Mouse (Mus musculus) midbrain, embryonic 11.5 days (tissue): ENCODE data around the gene Fam129b. TPM values are rescaled to one million over a fixed set of nuclear protein-coding genes. Genes with fewer than 3 reads are reported as not detected.
A peak's percentile ranks its signal among the peaks of the same experiment; 100 is the strongest.

Experiments used
- ATAC-seq: fragments of 200-750 bp; cut with Nextera tagmentation; 2 replicates; pipeline ENCODE4 v1.8.0; 2017; ENCODE audit warnings: moderate TSS enrichment, moderate library complexity; ENCODE audit not compliant: low FRiP score
- DNase-seq: peaks from one replicate; pipeline ENCODE4 v3.0.0; 2015; ENCODE audit warnings: low spot score; ENCODE audit errors: missing footprints
- H3K27ac ChIP-seq: fragments of 300-500 bp; sonication (generic); 2 replicates; pipeline ENCODE4 v1.5.1; 2014; ENCODE audit warnings: low read depth, low read length
- H3K27me3 ChIP-seq: fragments of 300-500 bp; sonication (generic); 2 replicates; pipeline ENCODE4 v1.6.1; 2014; ENCODE audit warnings: mild to moderate bottlenecking, low read length, moderate library complexity, mixed read lengths; ENCODE audit not compliant: control insufficient read depth, insufficient read depth
- H3K36me3 ChIP-seq: fragments of 300-500 bp; sonication (generic); 2 replicates; pipeline ENCODE4 v1.6.1; 2014; ENCODE audit warnings: mild to moderate bottlenecking, low read length, moderate library complexity, mixed read lengths; ENCODE audit not compliant: control insufficient read depth, insufficient read depth
- H3K4me1 ChIP-seq: fragments of 300-500 bp; sonication (generic); 2 replicates; pipeline ENCODE4 v1.6.1; 2014; ENCODE audit warnings: low read length; ENCODE audit not compliant: control insufficient read depth, insufficient read depth
- H3K4me2 ChIP-seq: fragments of 300-500 bp; sonication (generic); 2 replicates; pipeline ENCODE4 v1.6.1; 2014; ENCODE audit warnings: mild to moderate bottlenecking, moderate library complexity
- H3K4me3 ChIP-seq: fragments of 300-500 bp; sonication (generic); 2 replicates; pipeline ENCODE4 v1.5.1; 2014; ENCODE audit warnings: low read depth, low read length
- H3K9ac ChIP-seq: fragments of 300-500 bp; sonication (generic); 2 replicates; pipeline ENCODE4 v1.6.1; 2014; ENCODE audit warnings: low read length
- H3K9me3 ChIP-seq: fragments of 300-500 bp; sonication (generic); 2 replicates; pipeline ENCODE4 v1.6.1; 2016; ENCODE audit warnings: low read length; ENCODE audit not compliant: control insufficient read depth
- WGBS: fragments of 180-500 bp; shearing (Covaris S2); extraction: QIAGEN DNeasy Blood & Tissue Kit; methylation state at CpG from one replicate; pipeline ENCODE4 v1.1.7; 2014; 5-methylcytosine and 5-hydroxymethylcytosine counted together
- polyA plus RNA-seq: library from polyadenylated mRNA; unstranded; fragments of >200 nt; fragmentation: Nextera tagmentation; extraction: Ambion mirVana; gene quantifications from 2 replicates; pipeline ENCODE4 v1.2.1, GENCODE M21; 2014

The Fam129b gene
- polyA plus RNA-seq, 1 experiment from 2014 or later: 10.6 TPM

- Histone ChIP-seq H3K4me3 (no peak overlapping the region), H3K27me3 (no peaks in the 10 kb centered on the region), H3K9ac (no peak overlapping the region), H3K4me1 (no peaks in the 10 kb centered on the region), H3K36me3 (no peaks in the 10 kb centered on the region), H3K27ac (no peak overlapping the region), H3K9me3 (no peaks in the 10 kb centered on the region), H3K4me2 (no peak overlapping the region)
- no peak for ATAC-seq
- 86% methylated on average over 7 of the region's 7 CpGs for WGBS
- no peak for DNase-seq
Observed at GRCm38 (mm10) chr2:32931730-32932129, 55.8 kb downstream of the Fam129b start.

GRCm38 (mm10) chr2:32938741-32939140, 62.8 kb downstream of the Fam129b start:
- Histone ChIP-seq H3K4me2 (no peak overlapping the region), H3K36me3 (no peaks in the 10 kb centered on the region), H3K9ac (no peak overlapping the region), H3K27me3 (no peaks in the 10 kb centered on the region), H3K27ac (no peak overlapping the region), H3K4me1 (no peaks in the 10 kb centered on the region), H3K9me3 (no peaks in the 10 kb centered on the region), H3K4me3 (no peak overlapping the region)
- no peak for DNase-seq
- no peak for ATAC-seq
- 95% methylated on average over 5 of the region's 5 CpGs for WGBS

DNA sequence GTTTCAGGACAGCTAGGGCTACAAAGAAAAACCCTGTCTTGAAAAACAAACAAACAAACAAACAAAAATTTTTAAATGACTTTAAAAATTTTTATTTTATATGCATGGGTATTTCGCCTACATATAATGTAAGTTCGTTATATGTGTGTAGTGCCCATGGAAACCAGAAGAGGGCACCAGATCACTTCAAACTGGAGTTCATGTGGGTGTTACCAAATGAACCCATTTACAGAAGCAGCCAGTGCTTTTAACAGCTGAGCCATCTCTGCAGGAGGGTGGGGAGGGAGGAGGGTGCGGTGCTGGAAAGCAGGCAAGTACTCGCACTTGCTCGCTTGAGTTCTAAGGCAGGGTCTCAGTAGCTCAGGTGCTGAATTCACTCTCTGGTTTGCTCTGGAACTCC, 63.5 kb downstream of the Fam129b start:
- Histone ChIP-seq H3K27ac (no peak overlapping the region), H3K9me3 (no peaks in the 10 kb centered on the region), H3K4me3 (no peak overlapping the region), H3K4me2 (no peak overlapping the region), H3K27me3 (no peaks in the 10 kb centered on the region), H3K4me1 (no peaks in the 10 kb centered on the region), H3K9ac (no peak overlapping the region), H3K36me3 (no peaks in the 10 kb centered on the region)
- WGBS: 66% methylated on average over 5 of the region's 5 CpGs
- DNase-seq (peak; percentile 91), ATAC-seq (no peak)

DNA sequence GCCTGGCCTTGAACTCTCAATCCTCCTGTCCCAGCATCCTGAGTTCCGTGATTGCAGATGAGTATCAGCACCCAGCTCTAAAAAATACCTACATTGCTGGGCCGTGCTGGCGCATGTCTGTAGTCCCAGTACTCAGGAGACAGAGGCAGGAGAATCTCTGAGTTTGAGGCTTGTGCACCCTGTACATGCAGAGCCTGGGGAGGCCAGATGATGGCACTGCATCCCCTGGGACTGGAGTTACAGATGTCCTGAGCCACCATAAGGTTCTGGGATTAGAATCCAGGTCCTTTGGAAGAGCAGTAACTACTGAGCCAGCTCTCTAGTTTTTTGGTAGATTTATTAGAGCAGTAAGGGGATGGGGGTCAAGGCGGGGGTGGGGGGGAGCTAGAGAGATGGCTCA, 64.6 kb downstream of the Fam129b start:
- Histone ChIP-seq H3K4me2 (no peak overlapping the region), H3K36me3 (no peaks in the 10 kb centered on the region)

DNA sequence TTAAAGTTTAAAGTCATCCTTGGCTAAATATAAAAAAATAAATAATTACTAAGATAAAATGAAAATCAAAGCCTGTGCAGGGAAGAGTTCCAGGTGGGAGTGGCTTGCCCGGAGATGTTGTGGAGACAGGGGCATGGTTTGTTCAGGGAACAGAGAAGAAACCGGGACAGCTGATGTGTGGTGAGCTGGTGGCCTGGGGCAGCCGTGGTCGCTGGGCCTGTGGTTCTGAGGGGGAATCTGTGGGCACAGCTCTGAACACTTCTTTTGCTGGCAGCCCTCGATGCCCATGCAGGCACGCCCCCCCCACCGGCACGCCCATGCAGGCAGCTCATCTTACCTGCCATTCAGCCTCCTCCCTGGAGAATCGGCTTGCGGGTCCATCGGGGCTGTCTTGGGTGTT, 71.5 kb downstream of the Fam129b start:
- Histone ChIP-seq H3K9me3 (no peaks in the 10 kb centered on the region), H3K4me3 (no peak overlapping the region), H3K4me2 (no peak overlapping the region), H3K27me3 (no peaks in the 10 kb centered on the region), H3K36me3 (no peaks in the 10 kb centered on the region), H3K4me1 (no peaks in the 10 kb centered on the region), H3K9ac (no peak overlapping the region), H3K27ac (no peak overlapping the region)
- WGBS: 89% methylated on average over 11 of the region's 11 CpGs
- no peak for DNase-seq
- no peak for ATAC-seq

More for the DNA sequence above, 64.6 kb downstream of the Fam129b start:
- DNase-seq: no peak
- Histone ChIP-seq H3K9ac (no peak overlapping the region), H3K9me3 (no peaks in the 10 kb centered on the region), H3K27ac (no peak overlapping the region), H3K27me3 (no peaks in the 10 kb centered on the region), H3K4me1 (no peaks in the 10 kb centered on the region), H3K4me3 (no peak overlapping the region)
- WGBS: 92% methylated on average over 4 of the region's 4 CpGs
- no peak for ATAC-seq

DNA sequence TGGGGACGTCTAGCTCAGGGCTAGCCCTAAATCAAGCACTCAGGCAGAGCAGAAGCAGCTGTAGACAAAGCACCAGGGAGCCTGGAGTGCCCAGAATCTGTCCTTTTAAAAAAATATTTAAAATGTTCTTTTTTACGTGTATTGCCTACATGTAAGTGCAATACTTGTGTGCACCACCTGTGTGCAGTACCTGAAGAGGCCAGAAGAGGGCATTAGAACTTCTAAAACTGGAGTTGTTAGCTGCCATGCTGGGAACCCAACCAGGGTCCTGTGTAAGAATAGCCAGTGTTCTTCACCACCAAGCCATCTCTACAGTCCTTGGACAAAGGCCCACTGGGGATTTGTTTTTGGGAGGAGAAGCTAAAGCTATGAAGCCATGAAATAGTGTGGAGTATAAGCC, 78.7 kb downstream of the Fam129b start:
- ATAC-seq: no peak
- H3K9ac ChIP-seq: no peak overlapping the region
- no peak overlapping the region for H3K27ac ChIP-seq
- no peak overlapping the region for H3K4me3 ChIP-seq
- WGBS: 95% methylated on average over 2 of the region's 2 CpGs
- DNase-seq: no peak
- H3K4me2 ChIP-seq: no peak overlapping the region
- no peaks in the 10 kb centered on the region for H3K4me1 ChIP-seq
- H3K9me3 ChIP-seq: no peaks in the 10 kb centered on the region
- H3K27me3 ChIP-seq: no peaks in the 10 kb centered on the region
- 0 out of 2 replicates have a peak, but pooled peaks cover 3% of the 10 kb centered on the region for H3K36me3 ChIP-seq

GRCm38 (mm10) chr2:32957344-32957743, 81.4 kb downstream of the Fam129b start:
- H3K9me3 ChIP-seq: no peaks in the 10 kb centered on the region
- no peak for DNase-seq
- WGBS: 70% methylated on average over 8 of the region's 8 CpGs
- H3K27me3 ChIP-seq: no peaks in the 10 kb centered on the region
- H3K4me2 ChIP-seq: no peak overlapping the region
- H3K4me3 ChIP-seq: no peak overlapping the region
- H3K36me3 ChIP-seq: 0 out of 2 replicates have a peak, but pooled peaks cover 3% of the 10 kb centered on the region
- no peak overlapping the region for H3K9ac ChIP-seq
- no peak for ATAC-seq
- H3K27ac ChIP-seq: no peak overlapping the region
- H3K4me1 ChIP-seq: peaks cover 8% of the 10 kb centered on the region

DNA sequence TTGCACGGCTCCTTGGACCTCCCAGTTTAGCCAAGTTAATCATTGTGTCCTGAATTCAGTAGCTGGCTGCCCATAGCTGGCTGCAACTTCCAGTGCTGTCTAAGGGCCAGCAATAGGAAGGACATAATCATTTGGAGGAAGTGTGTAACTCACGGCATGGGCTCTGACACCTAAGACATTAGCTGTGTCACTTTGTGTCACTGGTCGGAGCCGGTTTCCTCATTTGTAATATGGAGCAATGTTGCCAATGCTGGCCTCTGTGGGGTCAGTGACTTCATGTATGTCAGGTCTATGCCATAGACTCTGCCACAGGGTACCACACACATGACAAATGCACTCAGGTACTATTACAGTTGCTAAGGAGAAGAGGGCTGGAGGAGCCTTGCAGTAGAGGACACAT, 84.4 kb downstream of the Fam129b start:
- Histone ChIP-seq H3K4me3 (no peak overlapping the region), H3K9ac (peak overlapping the region; percentile 98), H3K4me1 (peaks cover 21% of the 10 kb centered on the region), H3K9me3 (no peaks in the 10 kb centered on the region), H3K4me2 (no peak overlapping the region), H3K27ac (no peak overlapping the region), H3K27me3 (no peaks in the 10 kb centered on the region), H3K36me3 (peaks cover 9% of the 10 kb centered on the region; the same call in 1 of the 2 replicates)
- 97% methylated on average over 4 of the region's 4 CpGs for WGBS
- peak; percentile 78 for DNase-seq
- no peak for ATAC-seq

- H3K27ac ChIP-seq: peak within 1 kb of the TSS; percentile 81
- H3K36me3 ChIP-seq: peaks cover 9% of the 10 kb centered on the region; the same call in 1 of the 2 replicates
- peak; percentile 95 for ATAC-seq
- peak within 1 kb of the TSS; percentile 90 for H3K4me3 ChIP-seq
- H3K9me3 ChIP-seq: no peaks in the 10 kb centered on the region
- peak within 1 kb of the TSS; percentile 98 for H3K9ac ChIP-seq
- DNase-seq: peak; percentile 99
- WGBS: 3% methylated on average over 55 of the region's 55 CpGs
- H3K27me3 ChIP-seq: no peaks in the 10 kb centered on the region
- H3K4me1 ChIP-seq: peaks cover 21% of the 10 kb centered on the region
- H3K4me2 ChIP-seq: peak within 1 kb of the TSS; percentile 94
Observed at GRCm38 (mm10) chr2:32961192-32961995, 85.5 kb downstream of the Fam129b start, which contains the start of the genes Rpl12 and Lrsam1. Rpl12 (plus strand) TSS chr2:32961559. Lrsam1 (minus strand) TSS chr2:32961614.
